Mouse (Mus musculus) liver, adult 2 months (tissue): ENCODE data around the gene Zbtb22. TPM values are rescaled to one million over a fixed set of nuclear protein-coding genes. Genes with fewer than 3 reads are reported as not detected.

Experiments
- DNase-seq: peaks from one replicate; pipeline ENCODE4 v3.0.0-alpha.2; 2011; ENCODE audit warnings: low read depth, low spot score; ENCODE audit errors: extremely low read depth
- H3K27ac ChIP-seq: fragments of 200-500 bp; replicated peaks from 2 replicates; pipeline ENCODE4 v1.5.1; 2012; ENCODE audit warnings: low read depth, mild to moderate bottlenecking, control low read depth, inconsistent platforms, low read length; ENCODE audit not compliant: insufficient read depth
- H3K27me3 ChIP-seq: fragments of 200-500 bp; 2 replicates; pipeline ENCODE4 v1.6.1; 2012; ENCODE audit warnings: mild to moderate bottlenecking, moderate library complexity, low read length, inconsistent platforms; ENCODE audit not compliant: control insufficient read depth, insufficient read depth
- H3K36me3 ChIP-seq: fragments of 200-500 bp; 2 replicates; pipeline ENCODE4 v1.6.1; 2012; ENCODE audit warnings: low read length, inconsistent platforms; ENCODE audit not compliant: control insufficient read depth, insufficient read depth
- H3K4me1 ChIP-seq: fragments of 200-500 bp; 2 replicates; pipeline ENCODE4 v1.6.1; 2011; ENCODE audit warnings: low read length; ENCODE audit not compliant: control insufficient read depth, insufficient read depth
- H3K4me3 ChIP-seq: fragments of 200-500 bp; 2 replicates; pipeline ENCODE4 v1.5.1; 2011; ENCODE audit warnings: low read depth, mild to moderate bottlenecking, control low read depth, low read length, moderate library complexity; ENCODE audit not compliant: insufficient read depth
- H3K79me2 ChIP-seq: fragments of 200-500 bp; 2 replicates; pipeline ENCODE4 v1.6.1; 2012; ENCODE audit warnings: inconsistent platforms, mild to moderate bottlenecking, low read length, moderate library complexity; ENCODE audit not compliant: control insufficient read depth, insufficient read depth
- H3K9ac ChIP-seq: fragments of 200-500 bp; 2 replicates; pipeline ENCODE4 v1.6.1; 2012; ENCODE audit warnings: low read depth, mild to moderate bottlenecking, control low read depth, inconsistent platforms, low read length
- CTCF ChIP-seq: fragments of 200-500 bp; IDR thresholded peaks from 2 replicates; pipeline ENCODE4 v1.5.1; 2011; ENCODE audit warnings: low read depth, low read length, control low read depth
- POLR2A ChIP-seq: fragments of 200-500 bp; IDR thresholded peaks from 2 replicates; pipeline ENCODE4 v1.6.1; 2011; ENCODE audit warnings: low read length, control low read depth; ENCODE audit not compliant: insufficient read depth; ENCODE audit errors: extremely low read depth
- WGBS: fragments of 180-500 bp; shearing (Covaris S2); methylation state at CpG from one replicate; pipeline ENCODE4 v1.1.7; 2018; 5-methylcytosine and 5-hydroxymethylcytosine counted together
- polyA plus RNA-seq: library from polyadenylated mRNA; depleted of rRNA; stranded (reverse); fragments of >200 nt; gene quantifications from 2 replicates; pipeline ENCODE4 v1.2.3, GENCODE M21; 2012
- total RNA-seq: library from RNA; depleted of rRNA; stranded (reverse); fragments of >200 nt; gene quantifications from 2 replicates; pipeline ENCODE4 v1.2.3, GENCODE M21; 2014

The Zbtb22 gene
- total and polyA plus RNA-seq, 2 experiments, result 11.1 to 23.9 TPM

GRCm38 (mm10) chr17:33917656-33918292 lies 2.1 kb downstream of the Zbtb22 start:
- Histone ChIP-seq H3K36me3 (peaks cover 9% of the 10 kb centered on the region; the same call in 1 of the 2 replicates), H3K4me1 (peaks cover 11% of the 10 kb centered on the region), H3K27ac (no peak overlapping the region), H3K79me2 (peaks cover 2% of the 10 kb centered on the region; the same call in 1 of the 2 replicates), H3K9ac (no peak overlapping the region), H3K27me3 (no peaks in the 10 kb centered on the region), H3K4me3 (no peak overlapping the region)
- 83% methylated on average over 18 of the region's 18 CpGs for WGBS
- no peak for TF ChIP-seq POLR2A
- no peak for TF ChIP-seq CTCF
- no peak for DNase-seq

- TF ChIP-seq CTCF (no peak), POLR2A (no peak)
- peaks cover 11% of the 10 kb centered on the region for H3K4me1 ChIP-seq
- H3K36me3 ChIP-seq, result peaks cover 6% of the 10 kb centered on the region; the same call in 1 of the 2 replicates
- no peaks in the 10 kb centered on the region; the same call in 1 of the 2 replicates for H3K79me2 ChIP-seq
- 60% methylated on average over 37 of the region's 37 CpGs for WGBS
- no peak for DNase-seq
- H3K9ac ChIP-seq, result 0 out of 2 replicates have a peak overlapping the region, but pooled peaks have one; percentile 7
- 0 out of 2 replicates have a peak overlapping the region, but pooled peaks have one; percentile 84 for H3K4me3 ChIP-seq
- no peaks in the 10 kb centered on the region for H3K27me3 ChIP-seq
- H3K27ac ChIP-seq, result peak overlapping the region; percentile 37
Measured at GRCm38 (mm10) chr17:33918293-33919203, 2.8 kb downstream of the Zbtb22 start.

GRCm38 (mm10) chr17:33919351-33920281 lies 3.9 kb downstream of the Zbtb22 start:
- Histone ChIP-seq H3K4me3 (peak overlapping the region; percentile 84), H3K27ac (peak overlapping the region; percentile 83), H3K36me3 (no peaks in the 10 kb centered on the region), H3K4me1 (peaks cover 11% of the 10 kb centered on the region), H3K79me2 (no peaks in the 10 kb centered on the region; the same call in 1 of the 2 replicates), H3K9ac (peak overlapping the region; percentile 85), H3K27me3 (no peaks in the 10 kb centered on the region)
- peak; percentile 95 for DNase-seq
- WGBS, result under 1% methylated on average over 52 of the region's 52 CpGs
- TF ChIP-seq CTCF (peak; percentile 30), POLR2A (no peak)

GRCm38 (mm10) chr17:33920282-33921097 lies 4.8 kb downstream of the Zbtb22 start:
- peaks cover 11% of the 10 kb centered on the region for H3K4me1 ChIP-seq
- H3K4me3 ChIP-seq, result peak overlapping the region; percentile 84
- no peaks in the 10 kb centered on the region for H3K27me3 ChIP-seq
- TF ChIP-seq CTCF (peak; percentile 95), POLR2A (no peak)
- H3K79me2 ChIP-seq, result peaks cover 4% of the 10 kb centered on the region; the same call in 1 of the 2 replicates
- H3K36me3 ChIP-seq, result no peaks in the 10 kb centered on the region
- H3K9ac ChIP-seq, result peak overlapping the region; percentile 85
- WGBS, result 1% methylated on average over 36 of the region's 36 CpGs
- peak overlapping the region; percentile 83 for H3K27ac ChIP-seq
- DNase-seq, result peak; percentile 65

- H3K27me3 ChIP-seq, result no peaks in the 10 kb centered on the region
- peaks cover 9% of the 10 kb centered on the region; the same call in 1 of the 2 replicates for H3K79me2 ChIP-seq
- no peak overlapping the region for H3K27ac ChIP-seq
- H3K9ac ChIP-seq, result no peak overlapping the region
- H3K4me1 ChIP-seq, result peaks cover 11% of the 10 kb centered on the region
- TF ChIP-seq POLR2A (no peak), CTCF (no peak)
- 86% methylated on average over 7 of the region's 7 CpGs for WGBS
- no peaks in the 10 kb centered on the region for H3K36me3 ChIP-seq
- no peak for DNase-seq
- no peak overlapping the region for H3K4me3 ChIP-seq
Measured at GRCm38 (mm10) chr17:33921361-33921760, 5.7 kb downstream of the Zbtb22 start.
